In genomic region chr8:19706918-19707760, GRCm38 (mm10) we compare ENCODE assay signal across 9 mouse cellular contexts. TPM values are rescaled to one million over a fixed set of nuclear protein-coding genes. Genes with fewer than 3 reads are reported as not detected.
DNase-seq lines count a peak whose midpoint lies in the region; ATAC-seq and TF ChIP-seq lines count a peak whose summit lies in the region.
"Not testable (repeated sequence)": the region's sequence is repeated elsewhere in the genome, so short reads cannot be mapped to it uniquely, and the experiment has no call there.
"Had no signal": no experiment of that assay in that cellular context is flagged by ENCODE, and none has a peak within 500 bp of the region (broad histone marks: within the 10 kb centered on the region; RNA-seq: fewer than 3 reads in every experiment).

No protein-coding gene starts in this region.

- H3K9ac ChIP-seq in kidney, embryonic 15.5 days; limb, embryonic 11.5 days (ENCODE audit: low read length); midbrain, postnatal 0 days (replicated peaks; ENCODE audit: low read length, poor library complexity, severe bottlenecking); stomach, embryonic 15.5 days: not testable (repeated sequence)

- H3K27me3 ChIP-seq in kidney, embryonic 15.5 days; limb, embryonic 11.5 days (ENCODE audit: control insufficient read depth, insufficient read depth, low read length); midbrain, postnatal 0 days (ENCODE audit: insufficient read depth, low read length); stomach, embryonic 15.5 days (replicated peaks): not testable (repeated sequence)

- not testable (repeated sequence) for H3K9me3 ChIP-seq in kidney, embryonic 15.5 days (replicated peaks); limb, embryonic 11.5 days (ENCODE audit: control insufficient read depth, low read length); midbrain, postnatal 0 days (ENCODE audit: low read length); stomach, embryonic 15.5 days

- WGBS in kidney, embryonic 15.5 days: 69% methylated on average over 7 of the region's 7 CpGs
- WGBS in limb, embryonic 11.5 days: 73% methylated on average over 7 of the region's 7 CpGs
- WGBS in midbrain, postnatal 0 days: 71% methylated on average over 7 of the region's 7 CpGs
- 66% methylated on average over 7 of the region's 7 CpGs for WGBS in stomach, embryonic 15.5 days

- not testable (repeated sequence) for H3K36me3 ChIP-seq in kidney, embryonic 15.5 days; limb, embryonic 11.5 days (ENCODE audit: control insufficient read depth, insufficient read depth, low read length); midbrain, postnatal 0 days (ENCODE audit: insufficient read depth, low read length); stomach, embryonic 15.5 days

- not testable (repeated sequence) for H3K27ac ChIP-seq in kidney, embryonic 15.5 days; limb, embryonic 11.5 days (replicated peaks; ENCODE audit: low read depth, low read length); midbrain, postnatal 0 days (ENCODE audit: low read depth, low read length); stomach, embryonic 15.5 days

- not testable (repeated sequence) for H3K4me1 ChIP-seq in kidney, embryonic 15.5 days; limb, embryonic 11.5 days (ENCODE audit: control insufficient read depth, insufficient read depth, low read length); midbrain, postnatal 0 days (ENCODE audit: insufficient read depth, low read length); stomach, embryonic 15.5 days

- peak; percentile 72; the same call in 1 of the 2 replicates for ATAC-seq in kidney, embryonic 15.5 days (replicated peaks; ENCODE audit: low FRiP score)
- not testable (repeated sequence) for ATAC-seq in limb, embryonic 11.5 days (ENCODE audit: insufficient number of reproducible peaks, low FRiP score, low TSS enrichment, low read depth)
- ATAC-seq in midbrain, postnatal 0 days (ENCODE audit: low FRiP score): peak; percentile 57; the same call in 1 of the 2 replicates
- 0 out of 2 replicates have a peak, but pooled peaks have one; percentile 28 for ATAC-seq in stomach, embryonic 15.5 days (ENCODE audit: insufficient read depth, low FRiP score, low read depth)

- peak; percentile 56 for TF ChIP-seq CTCF in midbrain, postnatal 0 days (IDR thresholded peaks at IDR 0.05)

- not testable (repeated sequence) for H3K4me2 ChIP-seq in kidney, embryonic 15.5 days; limb, embryonic 11.5 days (ENCODE audit: low read depth, severe bottlenecking); midbrain, postnatal 0 days (ENCODE audit: low read depth, low read length, poor library complexity, severe bottlenecking); stomach, embryonic 15.5 days

- peak; percentile 80 for DNase-seq in A20 (ENCODE audit: low read depth, low spot score)
- peak; percentile 94 for DNase-seq in adrenal gland, postnatal 14 days
- DNase-seq in embryo, embryonic 9.5 days (ENCODE audit: extremely low spot score): peak; percentile 37
- peak; percentile 80 for DNase-seq in heart, adult 8-10 months (ENCODE audit: low spot score)
- DNase-seq in limb, embryonic 11.5 days (ENCODE audit: low spot score): peak; percentile 55
- peak; percentile 70 for DNase-seq in midbrain, postnatal 0 days (ENCODE audit: low spot score)

- not testable (repeated sequence) for H3K4me3 ChIP-seq in kidney, embryonic 15.5 days (replicated peaks); limb, embryonic 11.5 days (ENCODE audit: low read depth, low read length); midbrain, postnatal 0 days (ENCODE audit: low read depth, low read length); stomach, embryonic 15.5 days (replicated peaks)

RNA-seq across cellular contexts. Expression of gene 4930467E23Rik, which starts 22.2 kb away (rescaled TPM):
- 0.15 and 0.30 TPM in 2 replicates for total RNA-seq in adrenal gland, postnatal 14 days (2021)
- under 1 TPM in 3 of 4 experiments, not detected in 1; 0.69 to 0.79 (median 0.78) TPM for total RNA-seq in heart, adult 8-10 months (2022)
- polyA plus RNA-seq in kidney, embryonic 15.5 days (2015; fragmentation: Nextera tagmentation; extraction: Ambion mirVana): 0.06 TPM in 1 of 2 replicates, not detected in the other
- 0.05 and 0.09 TPM in 2 replicates for polyA plus RNA-seq in limb, embryonic 11.5 days (2014; fragmentation: Nextera tagmentation; extraction: Ambion mirVana)
- total RNA-seq in midbrain, postnatal 0 days (2014; rRNA removed): not detected in 2 replicates
- polyA plus RNA-seq in midbrain, postnatal 0 days (2015; fragmentation: Nextera tagmentation; extraction: Ambion mirVana): not detected in 2 replicates
- 0.08 TPM in 1 of 2 replicates, not detected in the other for polyA plus RNA-seq in stomach, embryonic 15.5 days (2015; fragmentation: Nextera tagmentation; extraction: Ambion mirVana)
- polyA plus RNA-seq: forebrain, embryonic 16.5 days had no signal

Comparison
In these comparisons a context has a peak if more than half of its experiments do, and no peak if none do; other contexts are left out.
1. DNase-seq: peak in every context shown above with its lines; median percentile 94 in adrenal gland, postnatal 14 days; 80 in A20; 80 in heart, adult 8-10 months; 70 in midbrain, postnatal 0 days; 55 in limb, embryonic 11.5 days; 37 in embryo, embryonic 9.5 days.